Mouse (Mus musculus): Measurements from ENCODE around the gene Kcnk4.

Kcnk4 gene

DNA sequence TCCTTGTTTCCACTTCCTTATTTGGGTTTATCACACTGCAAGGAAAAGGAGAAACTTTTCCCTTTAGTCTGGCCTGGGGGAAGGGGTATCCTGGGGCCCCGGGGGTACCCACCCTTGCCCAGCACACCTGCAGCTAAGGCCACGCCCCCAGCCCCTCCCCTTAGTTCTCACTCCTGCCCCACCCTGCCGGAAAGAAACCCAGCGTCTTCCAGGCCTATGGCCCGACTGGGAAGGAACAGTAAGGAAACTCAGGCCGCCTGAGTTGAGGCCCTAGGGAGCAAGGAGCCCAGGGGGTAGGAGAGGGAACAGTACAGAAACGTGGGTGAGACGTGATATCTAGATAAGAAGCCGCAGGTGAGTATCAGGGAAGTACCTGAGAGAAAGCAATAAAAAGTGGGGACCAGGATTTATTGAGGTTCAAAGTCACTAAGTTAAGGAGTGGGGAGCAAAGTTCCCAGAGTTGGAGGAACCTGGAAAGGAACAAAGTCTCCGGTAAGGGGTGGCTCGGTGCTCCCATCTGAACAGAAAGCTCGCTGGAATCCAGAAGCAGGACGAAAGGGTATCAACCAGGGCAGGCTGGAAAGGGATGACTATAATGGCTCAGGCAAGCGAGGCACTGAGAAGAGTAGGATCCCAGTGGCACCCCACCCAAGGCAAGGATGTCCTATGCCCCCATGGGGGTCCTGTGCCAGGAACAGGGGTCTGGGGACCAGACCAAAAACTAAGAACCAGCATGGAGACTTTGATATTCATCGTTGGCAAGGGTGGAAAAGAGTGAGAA, 34.4 kb upstream of the Kcnk4 start:
- peak; percentile 36 for DNase-seq (ENCODE audit: low read depth)

DNA sequence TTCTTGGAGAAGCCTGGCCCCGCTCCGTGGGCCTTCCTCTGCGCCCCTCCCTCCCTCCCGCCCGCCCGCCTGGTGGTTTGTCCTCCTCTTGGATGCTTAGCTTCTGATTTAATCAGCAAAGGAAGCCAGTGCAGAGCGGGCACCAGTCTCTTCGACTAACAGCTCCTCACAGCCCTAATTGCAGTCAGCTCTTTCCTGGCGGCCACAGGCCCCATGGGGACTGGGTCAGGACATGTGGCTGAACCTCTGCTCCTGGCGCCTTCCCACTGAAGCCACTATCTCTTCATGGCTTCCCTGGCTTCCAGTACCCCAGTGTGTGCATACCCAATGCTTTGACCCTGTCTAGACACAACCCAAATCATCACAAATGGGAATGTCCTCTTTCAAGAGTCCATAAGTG, 22.1 kb upstream of the Kcnk4 start:
- no peak for DNase-seq (ENCODE audit: low read depth)

DNA sequence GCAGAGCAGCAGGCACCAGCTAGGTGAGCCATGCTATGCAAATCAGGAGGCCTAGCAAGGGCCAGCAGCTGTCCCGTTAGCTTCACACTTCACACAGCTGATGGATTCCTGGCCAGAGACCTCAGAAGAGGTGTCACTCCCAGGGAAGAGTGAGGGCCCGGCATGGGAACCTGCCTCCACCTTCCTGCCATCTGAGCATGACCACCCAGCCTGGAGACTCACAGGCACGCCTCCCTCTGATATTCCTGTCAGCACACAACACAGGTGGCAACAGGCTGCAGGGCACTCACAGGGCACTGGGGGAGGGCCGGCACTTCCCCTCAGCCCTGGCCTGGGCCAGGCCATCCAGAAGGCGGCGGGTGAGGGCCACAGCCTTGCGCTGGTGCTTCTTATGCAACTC, 21.1 kb upstream of the Kcnk4 start:
- no peak for DNase-seq (ENCODE audit: low read depth)

DNA sequence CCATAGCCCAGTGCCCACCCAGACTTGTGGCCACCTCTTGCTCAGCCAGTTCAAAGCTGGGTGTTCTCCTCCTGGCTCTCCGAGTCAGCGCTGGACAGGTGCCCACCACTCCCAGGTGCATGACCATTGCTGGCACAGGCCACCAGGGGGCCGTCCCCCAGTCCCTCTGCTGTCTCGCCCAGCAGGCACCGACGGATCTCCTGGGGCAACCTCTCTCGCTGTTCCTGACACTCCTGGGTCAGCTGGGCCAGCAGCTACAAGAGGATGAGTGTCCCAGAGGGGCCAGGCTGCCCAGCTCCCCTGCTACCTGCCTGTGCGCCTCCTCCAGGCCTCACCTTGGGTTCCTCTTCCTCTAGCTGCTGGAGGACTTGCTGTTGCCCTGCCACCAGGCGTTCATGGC, 19.7 kb upstream of the Kcnk4 start:
- no peak for DNase-seq (ENCODE audit: low read depth)

DNA sequence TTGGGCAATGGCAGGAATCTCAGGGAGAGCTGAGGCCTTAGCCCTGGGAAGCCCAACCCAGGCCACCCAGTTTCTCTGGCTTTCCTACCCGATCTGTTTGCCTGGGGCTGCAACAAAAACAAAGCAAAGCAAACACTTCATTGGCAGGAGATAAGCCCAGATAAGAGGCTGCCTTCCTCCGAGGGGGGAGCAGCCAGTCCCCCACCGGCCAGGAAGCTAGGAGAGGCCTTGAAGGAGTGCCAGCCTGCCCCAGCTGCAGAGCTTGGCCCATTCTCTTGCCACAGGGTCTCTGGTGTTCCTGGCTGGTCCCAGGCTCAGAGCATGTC, 18.4 kb upstream of the Kcnk4 start:
- peak; percentile 84 for DNase-seq (ENCODE audit: low read depth)

DNA sequence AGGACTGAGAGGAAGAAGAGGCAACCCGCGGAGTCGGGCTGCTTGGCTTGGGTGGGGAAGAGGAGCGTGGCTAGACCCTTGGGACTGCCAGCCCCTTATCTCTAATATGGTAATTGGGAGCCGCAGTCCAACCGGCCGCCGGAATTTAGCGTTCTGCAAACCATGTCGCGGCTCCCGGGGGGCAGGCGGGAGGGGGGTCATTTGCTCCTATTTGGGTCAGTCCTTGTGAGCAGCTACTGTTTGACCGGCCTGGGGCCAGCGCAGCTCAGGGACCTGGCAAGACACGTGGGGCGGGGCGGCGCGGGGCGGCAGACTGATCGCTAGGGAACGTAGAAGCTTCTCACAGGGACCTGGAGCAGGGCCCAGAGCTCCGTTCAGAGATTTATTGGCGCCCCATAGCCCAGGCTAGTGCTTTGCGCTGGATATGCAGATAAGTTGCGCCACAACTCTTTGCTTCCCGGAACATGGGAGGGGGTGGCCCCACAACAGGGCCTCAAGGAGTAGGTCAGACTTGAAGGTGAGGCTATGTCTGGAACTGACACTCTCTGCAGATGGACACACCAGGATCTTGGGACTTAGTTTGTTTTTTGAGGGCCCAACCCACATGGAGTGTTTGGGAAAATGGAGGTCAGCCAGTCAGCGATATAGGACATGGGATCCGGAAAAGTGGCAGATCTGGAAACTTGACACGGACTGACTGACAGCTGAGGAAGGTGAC, 17.8 kb upstream of the Kcnk4 start:
- peak; percentile 74 for DNase-seq (ENCODE audit: low read depth)

DNA sequence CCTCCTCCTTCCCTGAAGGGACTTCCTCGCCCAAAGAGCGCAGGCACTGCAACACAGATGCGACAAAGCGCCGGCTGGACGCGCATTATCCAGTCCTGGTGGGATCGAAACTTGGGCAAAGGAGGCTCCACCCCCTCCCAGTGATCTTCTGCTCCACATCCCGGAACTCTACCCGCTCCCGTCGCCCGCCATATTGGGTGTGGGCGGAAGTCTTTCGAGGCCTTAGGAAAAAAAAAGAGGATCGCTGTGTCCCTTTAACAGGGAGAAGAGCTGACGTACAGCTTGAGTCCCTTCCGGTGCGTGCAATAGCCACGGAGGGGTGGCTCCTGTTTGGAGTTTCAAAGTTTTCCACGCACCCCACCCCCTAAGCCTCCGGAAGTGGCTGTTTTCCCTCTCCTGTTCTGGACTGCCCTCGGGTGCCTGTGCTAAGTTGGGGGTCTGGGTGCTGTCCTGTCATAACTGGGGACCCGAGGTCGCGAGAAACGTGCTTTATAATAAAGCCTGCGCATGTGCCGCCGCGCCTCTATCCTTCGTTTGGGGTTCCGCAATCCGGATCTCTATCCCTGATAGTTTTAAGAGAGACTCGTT, 17.2 kb upstream of the Kcnk4 start:
- peak; percentile 96 for DNase-seq (ENCODE audit: low read depth)

DNA sequence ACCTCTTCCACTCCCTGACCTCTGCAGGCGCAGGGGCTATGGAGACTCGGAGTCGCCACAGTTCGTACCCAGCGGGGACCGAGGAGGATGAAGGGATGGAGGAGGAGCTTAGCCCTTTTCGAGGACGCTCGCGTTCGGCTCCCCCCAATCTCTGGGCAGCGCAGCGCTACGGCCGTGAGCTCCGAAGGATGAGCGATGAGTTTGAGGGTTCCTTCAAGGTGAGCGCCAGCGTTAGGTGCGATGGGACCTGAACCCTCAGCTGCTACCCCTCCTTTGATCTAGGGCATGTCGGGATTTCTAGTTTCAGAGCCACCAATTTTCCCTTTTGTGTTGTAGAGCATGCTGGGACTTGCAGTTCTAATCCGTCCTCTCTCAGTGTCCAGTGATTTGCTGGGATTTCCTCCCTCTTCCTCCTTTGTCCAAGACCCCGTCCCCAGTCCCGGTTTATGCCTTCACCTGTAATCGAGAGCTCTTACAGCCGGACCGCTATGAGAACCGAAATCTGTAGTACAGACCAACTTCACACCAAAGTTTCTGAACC, 16.4 kb upstream of the Kcnk4 start:
- DNase-seq (ENCODE audit: low read depth): peak; percentile 63

DNA sequence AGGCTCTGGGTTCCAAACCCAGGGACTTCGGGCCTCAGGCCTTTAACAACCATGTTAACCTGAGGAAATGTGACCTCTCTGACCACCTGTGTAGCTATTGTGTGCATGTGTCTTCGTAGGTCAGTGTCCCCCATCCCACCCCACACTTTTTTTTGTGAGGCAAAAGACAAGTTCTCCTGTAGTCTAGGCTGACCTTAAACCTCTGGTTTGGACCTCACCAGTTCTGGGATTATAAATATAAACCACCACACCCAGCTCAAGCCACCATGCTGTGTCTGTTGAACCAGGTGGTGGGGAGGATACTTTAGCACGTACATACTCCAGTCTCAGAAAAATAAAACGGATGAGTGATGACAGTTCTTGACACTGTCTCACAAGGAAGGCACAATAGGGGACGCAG, 15.6 kb upstream of the Kcnk4 start:
- DNase-seq (ENCODE audit: low read depth): no peak

DNA sequence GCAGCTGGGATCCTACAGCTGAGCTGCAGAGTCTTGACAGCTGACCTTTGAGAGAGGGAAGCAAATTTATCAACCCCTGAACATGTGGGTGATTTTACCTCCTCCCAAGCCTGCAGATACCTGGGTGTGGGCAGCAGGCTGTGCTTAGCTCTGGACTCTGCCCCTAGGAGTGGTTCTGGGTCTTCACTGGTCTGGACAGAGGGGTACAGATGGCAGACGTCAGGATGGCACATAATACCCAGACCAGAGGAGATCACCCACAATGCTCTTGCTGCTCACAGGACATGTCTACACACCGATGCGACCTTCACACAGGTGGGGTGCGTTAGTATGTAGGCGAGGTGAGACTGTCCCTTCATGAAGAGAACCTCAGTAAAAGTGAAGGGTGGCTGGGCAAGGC, 15.2 kb upstream of the Kcnk4 start:
- no peak for DNase-seq (ENCODE audit: low read depth)

DNA sequence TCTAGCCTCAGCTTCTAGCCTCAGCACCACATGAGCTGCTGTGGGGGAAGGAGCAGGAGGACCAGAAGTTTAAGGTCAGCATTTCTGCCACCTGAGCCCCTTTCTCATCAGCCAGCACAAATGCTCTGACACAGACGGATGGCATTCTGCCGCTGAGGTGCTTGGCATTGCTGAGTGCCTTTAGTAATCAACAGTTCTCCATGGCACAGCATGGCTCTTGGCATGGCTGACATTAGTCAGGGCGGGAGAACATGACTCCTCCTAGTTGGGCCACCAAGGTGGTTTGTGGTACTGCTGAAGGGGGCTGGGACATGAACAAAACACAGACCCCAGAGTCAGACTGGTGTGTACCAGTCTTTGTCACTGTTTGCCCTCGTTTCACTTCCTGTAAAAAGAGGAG, 13.9 kb upstream of the Kcnk4 start:
- no peak for DNase-seq (ENCODE audit: low read depth)

DNA sequence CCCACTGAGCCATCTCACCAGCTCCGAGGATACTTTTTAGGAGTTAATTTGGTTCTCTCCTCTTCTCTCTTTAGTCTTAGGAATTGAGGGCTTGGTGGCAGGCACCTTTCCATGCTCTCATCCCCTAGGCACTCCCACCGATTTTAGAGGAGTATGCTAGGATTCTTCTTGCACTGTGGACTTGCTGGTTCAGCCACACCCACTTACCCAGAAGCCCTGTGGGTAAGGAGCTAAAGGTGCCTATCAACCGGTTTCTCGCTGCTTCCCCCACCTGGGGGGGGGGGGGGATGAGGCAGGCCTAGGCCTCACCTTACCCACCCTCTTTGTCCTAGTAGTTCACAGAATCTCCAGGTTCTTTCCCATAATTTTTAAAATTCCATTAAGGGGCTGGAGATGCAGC, 13.4 kb upstream of the Kcnk4 start:
- DNase-seq (ENCODE audit: low read depth): no peak

DNA sequence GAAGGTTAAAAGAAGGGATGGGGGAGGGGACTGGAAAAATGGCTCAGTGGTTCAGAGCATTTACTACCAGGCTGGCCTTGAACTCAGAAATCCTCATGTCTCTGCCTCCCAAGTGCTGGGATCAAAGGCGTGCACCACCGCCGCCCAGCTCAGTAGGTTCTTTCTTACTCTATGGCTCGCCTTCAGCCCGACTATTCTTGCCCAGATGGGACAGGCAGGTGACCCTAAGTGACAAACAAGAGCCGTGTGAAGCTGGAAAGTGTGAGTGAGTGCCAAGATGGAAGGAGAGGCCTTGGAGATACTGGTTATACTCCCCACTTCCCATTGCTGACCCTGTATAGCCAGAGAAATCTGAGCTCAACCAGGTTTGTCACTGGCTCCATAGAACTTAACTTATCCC, 9.4 kb upstream of the Kcnk4 start:
- no peak for DNase-seq (ENCODE audit: low read depth)

DNA sequence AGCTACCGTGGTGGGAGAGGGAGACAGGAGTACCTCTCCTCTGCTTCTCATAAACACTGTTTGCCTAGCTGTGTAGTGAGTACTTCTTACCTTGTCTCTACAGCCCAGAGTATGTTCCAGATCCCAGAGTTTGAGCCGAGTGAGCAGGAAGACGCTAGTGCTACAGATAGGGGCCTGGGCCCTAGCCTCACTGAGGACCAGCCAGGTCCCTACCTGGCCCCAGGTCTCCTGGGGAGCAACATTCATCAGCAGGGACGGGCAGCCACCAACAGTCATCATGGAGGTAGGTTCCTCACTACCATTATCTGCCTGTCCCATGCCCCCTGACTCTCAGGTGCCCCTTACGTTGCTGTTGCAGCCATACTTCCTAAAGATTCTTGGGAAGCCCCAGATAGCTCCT, 8.4 kb upstream of the Kcnk4 start:
- DNase-seq (ENCODE audit: low read depth): no peak

DNA sequence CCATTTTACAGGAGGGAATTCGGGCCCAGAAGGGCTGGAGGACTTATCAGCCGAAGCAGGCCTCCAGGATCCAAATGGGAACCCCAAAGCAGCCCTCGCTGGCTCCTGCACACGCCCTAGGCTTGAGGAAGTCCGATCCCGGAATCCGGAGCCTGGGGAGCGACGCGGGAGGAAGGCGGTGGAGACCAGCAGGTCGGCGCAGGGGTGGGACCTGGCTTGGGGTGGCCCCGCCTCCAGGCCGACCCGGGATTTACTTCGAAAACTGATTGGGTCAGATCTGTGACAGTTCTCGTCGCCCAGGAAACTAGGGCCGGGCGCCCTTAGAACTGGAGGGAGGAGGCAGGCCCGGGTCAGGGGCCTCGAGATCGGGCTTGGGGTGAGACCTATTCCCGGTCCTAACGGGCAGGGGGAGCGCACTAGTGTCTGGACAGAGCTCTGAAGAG, 8.0 kb upstream of the Kcnk4 start, which contains the start of gene Gpr137:
Gpr137 (minus strand) TSS at position 232 of the 443 bp plus-strand sequence.
- DNase-seq (ENCODE audit: low read depth): peak; percentile 93

DNA sequence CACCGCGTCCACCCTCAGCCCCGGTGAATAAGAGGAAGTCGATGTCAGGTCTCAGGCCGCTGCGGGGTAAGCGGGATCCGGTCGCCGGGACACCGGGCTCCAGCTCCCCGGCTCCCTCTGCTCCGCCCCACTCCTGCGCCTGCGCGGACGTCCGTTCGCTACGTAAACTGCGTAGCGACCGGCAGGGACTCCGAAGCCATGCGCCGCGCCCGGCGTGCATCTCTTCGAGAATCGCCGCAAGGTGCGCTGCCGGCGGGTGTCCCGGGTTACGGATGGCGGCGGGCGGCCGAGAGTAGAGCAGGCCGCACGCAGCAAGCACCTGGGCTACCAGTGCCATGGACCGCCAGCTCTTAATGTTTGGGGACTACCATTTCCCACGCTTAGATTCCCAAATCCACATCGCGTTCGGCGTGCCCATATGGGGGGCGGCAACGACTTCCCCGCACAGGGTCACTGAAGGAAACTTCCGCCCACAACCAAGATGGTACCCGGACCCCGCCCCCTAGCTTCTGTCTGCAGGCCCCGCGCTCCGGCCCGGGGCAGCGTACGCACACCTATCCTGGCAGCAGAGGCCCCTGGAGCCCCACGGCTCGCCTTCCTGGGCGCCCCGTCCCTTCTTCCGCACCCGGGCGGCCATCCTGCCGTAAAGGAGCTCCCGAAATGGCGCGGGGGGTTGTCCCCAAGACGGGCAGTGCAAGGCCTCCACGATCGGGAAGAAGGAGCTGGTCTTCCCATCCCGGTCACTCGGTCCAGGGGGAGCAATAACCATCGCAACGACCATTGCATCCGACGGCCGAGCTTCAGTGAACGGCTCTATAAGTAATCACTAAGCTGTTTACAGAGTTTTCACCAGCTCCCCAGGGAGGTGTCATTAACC, 7.3 kb upstream of the Kcnk4 start, which contains the start of gene Bad:
Bad (plus strand) TSS at position 490 of the 877 bp plus-strand sequence.
- peak; percentile 93 for DNase-seq (ENCODE audit: low read depth)

DNA sequence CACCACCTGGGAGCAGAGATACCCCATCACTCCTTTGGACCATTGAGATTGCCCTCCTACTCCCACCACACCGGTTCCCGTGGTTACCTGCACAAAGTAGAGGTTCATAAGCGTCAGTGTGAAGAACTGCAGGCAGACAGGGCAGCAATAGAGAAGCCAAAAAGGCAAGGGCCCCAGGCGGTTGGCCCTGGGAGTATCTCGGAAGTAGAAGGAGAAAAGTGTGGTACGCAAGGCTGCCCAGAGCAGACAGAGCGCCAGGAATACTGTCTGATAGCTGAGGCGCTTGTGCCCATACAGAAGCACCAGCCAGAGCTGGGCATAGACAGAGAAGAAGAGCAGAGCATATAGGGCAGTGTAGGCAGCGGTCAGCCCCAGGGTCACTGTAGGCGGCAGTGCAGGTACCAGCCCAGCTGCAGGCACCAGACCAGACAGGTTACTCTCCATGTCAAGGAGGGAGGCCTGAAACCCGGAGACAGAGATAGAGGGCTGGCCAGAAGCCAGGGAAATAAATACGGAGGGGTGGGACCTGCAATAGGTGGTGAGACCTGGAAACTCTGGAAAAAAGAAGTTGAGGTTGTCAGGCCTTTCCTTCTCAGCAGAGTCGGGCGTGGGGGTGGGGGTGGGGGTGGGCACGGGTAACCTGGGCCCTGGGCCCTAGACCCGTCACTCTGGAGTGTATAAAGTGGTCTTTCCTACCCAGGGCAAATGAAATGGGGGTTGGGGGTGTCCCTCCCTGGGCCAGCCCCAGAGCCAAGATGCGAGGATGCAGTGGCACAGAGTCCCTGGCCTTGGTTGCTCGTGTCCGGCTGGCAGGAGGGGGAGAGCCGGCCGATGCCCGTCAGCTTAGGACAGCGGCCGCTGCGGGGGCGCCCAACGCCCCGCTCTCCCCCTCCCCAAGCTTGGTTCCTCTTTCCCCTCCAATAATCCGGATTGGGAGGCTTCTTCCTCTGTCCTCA, 6.4 kb upstream of the Kcnk4 start:
- peak; percentile 33 for DNase-seq (ENCODE audit: low read depth)

DNA sequence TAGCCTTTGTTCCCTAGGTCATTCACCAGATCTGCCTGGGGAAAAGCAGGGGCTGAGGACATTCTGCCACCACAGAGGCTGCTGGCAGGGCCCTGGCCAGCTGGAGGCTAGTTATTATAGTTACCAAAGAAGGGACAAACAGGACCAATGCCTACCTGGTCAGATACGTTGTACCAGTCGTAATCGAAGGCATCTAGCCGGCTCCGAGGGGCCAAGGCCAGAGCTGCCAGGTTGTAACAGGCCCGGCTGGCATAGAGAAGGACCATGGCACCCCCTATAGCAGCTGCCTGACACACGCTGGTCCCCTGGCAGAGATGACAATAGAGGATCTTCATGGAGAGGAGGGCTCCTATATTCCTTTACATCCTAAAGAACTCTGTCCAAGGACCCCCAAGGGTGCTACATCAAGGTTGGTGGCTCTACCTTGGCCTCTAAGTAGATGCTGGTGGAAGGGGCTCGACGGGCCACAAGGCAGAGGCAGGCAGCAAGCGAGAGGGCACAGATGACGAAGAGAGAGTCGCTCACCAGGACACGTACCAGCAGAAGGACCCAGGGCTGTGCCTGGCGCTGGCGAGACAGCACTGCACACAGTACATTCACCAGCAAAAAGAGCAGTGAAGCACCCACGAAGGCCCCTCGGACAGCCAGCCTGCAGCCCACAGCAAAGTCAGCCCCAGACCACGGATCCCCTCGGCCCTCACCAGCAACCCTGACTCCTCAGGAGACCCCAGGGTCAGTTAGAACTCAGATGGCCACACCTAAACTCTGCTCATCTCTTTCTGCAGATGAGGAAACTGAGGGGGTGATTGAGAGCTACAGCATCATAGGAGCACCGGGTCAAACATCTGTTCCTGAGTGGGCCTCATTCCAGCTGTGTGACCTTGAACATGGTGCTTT, 5.0 kb upstream of the Kcnk4 start:
- no peak for DNase-seq (ENCODE audit: low read depth)

DNA sequence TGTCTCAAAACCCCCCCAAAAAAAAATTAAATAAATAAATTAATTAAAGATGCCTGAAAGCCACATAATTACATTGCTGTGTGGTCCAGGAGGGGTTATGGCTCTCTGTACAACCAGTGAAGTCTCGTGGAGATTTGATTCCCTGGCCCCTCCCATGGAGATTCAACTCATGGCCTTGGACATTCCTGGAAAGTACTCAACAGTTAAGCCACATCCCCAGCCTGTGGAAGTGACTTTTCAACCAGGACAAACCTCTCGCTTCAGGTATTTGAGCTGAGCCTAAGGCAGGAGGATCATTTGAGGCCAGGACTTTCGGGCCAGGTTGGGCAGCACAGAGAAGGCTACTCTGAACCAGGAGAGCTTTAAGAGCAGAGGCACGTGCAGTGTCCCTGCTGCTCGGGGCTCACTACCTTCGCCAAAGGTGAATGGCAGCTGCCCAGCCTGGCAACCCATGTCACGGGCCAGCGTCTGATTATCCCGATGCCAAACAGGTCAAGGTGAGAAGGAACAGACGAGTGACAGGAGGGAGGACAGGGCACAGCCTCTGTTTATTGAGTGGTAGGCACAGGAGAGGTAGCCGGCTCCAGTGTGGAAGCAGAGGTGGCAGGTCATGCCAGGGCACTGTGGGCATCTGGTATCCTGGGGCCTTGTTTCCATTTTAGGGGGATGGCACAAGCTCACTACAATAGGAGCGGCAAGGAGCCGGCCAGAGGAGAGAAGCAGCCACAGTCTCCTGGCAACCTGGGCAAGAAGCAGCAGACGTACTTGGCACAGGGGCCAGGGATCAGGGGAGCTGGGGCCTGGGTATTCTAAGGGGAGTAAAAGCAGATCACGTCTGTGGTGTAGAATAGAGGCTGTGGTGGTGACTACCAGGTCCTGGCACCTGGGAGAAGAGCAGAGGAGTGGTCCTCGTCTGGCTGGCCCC, 3.5 kb upstream of the Kcnk4 start:
- DNase-seq (ENCODE audit: low read depth): no peak
